Mouse (Mus musculus): ENCODE measurements at regions not wholly inside any gene's neighbourhood (a gene's known extent, or its start where the extent isn't known, plus 50 kb on each side); places are given as distances from the start of the nearest gene placed in this dataset.
A peak's percentile ranks its signal among the peaks of the same experiment; 100 is the strongest.

DNA sequence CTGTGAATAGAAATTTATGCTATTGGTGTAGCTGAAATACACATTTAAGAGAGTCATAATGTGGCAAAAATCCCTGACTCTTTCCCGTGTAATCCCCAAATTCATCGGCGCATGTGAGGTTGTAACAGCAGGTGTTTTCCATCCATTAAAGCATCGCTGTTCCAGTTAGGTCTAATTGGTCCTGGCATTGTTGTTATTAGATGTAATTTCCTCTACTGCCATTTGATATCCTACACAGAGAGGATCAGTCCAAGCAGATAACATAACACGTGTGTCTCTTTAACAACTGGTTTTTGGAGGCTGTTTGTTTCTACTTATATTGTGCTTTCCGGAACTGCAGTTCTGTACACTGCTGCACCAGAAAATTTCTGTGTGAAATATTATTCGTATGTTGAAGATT lies 101.8 kb downstream of the Vgll3 start:
- H3K9me3 ChIP-seq (ENCODE audit: control insufficient read depth, low read length), result no peaks in the 10 kb centered on the region
- H3K4me1 ChIP-seq (ENCODE audit: control insufficient read depth, insufficient read depth, low read length), result no peaks in the 10 kb centered on the region
- H3K4me3 ChIP-seq (ENCODE audit: low read depth, low read length), result no peak overlapping the region
- WGBS, result 83% methylated on average over 7 of the region's 7 CpGs
- no peak for DNase-seq (ENCODE audit: low spot score, missing footprints)
- H3K27ac ChIP-seq (ENCODE audit: low read depth, low read length), result no peak overlapping the region
- no peak overlapping the region for H3K9ac ChIP-seq (ENCODE audit: low read length)
- no peak for ATAC-seq (ENCODE audit: low FRiP score)
- H3K36me3 ChIP-seq (ENCODE audit: control insufficient read depth, insufficient read depth, low read length), result no peaks in the 10 kb centered on the region
- no peak overlapping the region for H3K4me2 ChIP-seq
- H3K27me3 ChIP-seq (ENCODE audit: control insufficient read depth, insufficient read depth, low read length), result no peaks in the 10 kb centered on the region

GRCm38 (mm10) chr16:65925986-65926385 lies 110.9 kb downstream of the Vgll3 start:
- no peaks in the 10 kb centered on the region for H3K36me3 ChIP-seq (ENCODE audit: control insufficient read depth, insufficient read depth, low read length)
- no peaks in the 10 kb centered on the region for H3K4me1 ChIP-seq (ENCODE audit: control insufficient read depth, insufficient read depth, low read length)
- H3K4me3 ChIP-seq (ENCODE audit: low read depth, low read length), result no peak overlapping the region
- no peak overlapping the region for H3K27ac ChIP-seq (ENCODE audit: low read depth, low read length)
- 89% methylated on average over 1 of the region's 1 CpGs for WGBS
- no peaks in the 10 kb centered on the region for H3K9me3 ChIP-seq (ENCODE audit: control insufficient read depth, low read length)
- no peaks in the 10 kb centered on the region for H3K27me3 ChIP-seq (ENCODE audit: control insufficient read depth, insufficient read depth, low read length)
- ATAC-seq (ENCODE audit: low FRiP score) (no peak), DNase-seq (ENCODE audit: low spot score, missing footprints) (no peak)
- no peak overlapping the region for H3K4me2 ChIP-seq
- H3K9ac ChIP-seq (ENCODE audit: low read length), result no peak overlapping the region

DNA sequence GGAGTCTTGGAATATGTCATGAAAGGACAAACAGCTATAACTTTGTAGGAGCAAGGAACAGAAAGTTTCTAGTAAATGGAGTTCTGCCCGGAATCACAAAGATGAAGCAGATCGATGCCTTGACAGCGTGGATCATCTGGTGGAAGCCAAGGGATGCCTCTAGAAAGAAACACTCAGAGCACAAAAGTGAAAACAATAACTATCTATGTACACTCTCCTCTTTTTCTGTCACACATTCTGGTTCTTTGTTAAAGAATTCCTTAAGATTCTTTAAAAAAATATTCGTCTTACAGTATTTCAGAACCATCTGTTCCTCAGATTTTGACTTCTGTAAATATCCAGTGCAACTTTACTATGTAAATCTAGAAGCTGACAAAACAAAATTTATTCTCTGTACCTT lies 148.8 kb downstream of the Vgll3 start:
- H3K4me1 ChIP-seq (ENCODE audit: control insufficient read depth, insufficient read depth, low read length), result peaks cover 2% of the 10 kb centered on the region; the same call in 1 of the 2 replicates
- 84% methylated on average over 4 of the region's 4 CpGs for WGBS
- no peaks in the 10 kb centered on the region for H3K27me3 ChIP-seq (ENCODE audit: control insufficient read depth, insufficient read depth, low read length)
- H3K9ac ChIP-seq (ENCODE audit: low read length), result no peak overlapping the region
- ATAC-seq (ENCODE audit: low FRiP score), result no peak
- no peak for DNase-seq (ENCODE audit: low spot score, missing footprints)
- no peak overlapping the region for H3K4me2 ChIP-seq
- H3K9me3 ChIP-seq (ENCODE audit: control insufficient read depth, low read length), result no peaks in the 10 kb centered on the region
- H3K36me3 ChIP-seq (ENCODE audit: control insufficient read depth, insufficient read depth, low read length), result no peaks in the 10 kb centered on the region
- no peak overlapping the region for H3K27ac ChIP-seq (ENCODE audit: low read depth, low read length)
- H3K4me3 ChIP-seq (ENCODE audit: low read depth, low read length), result no peak overlapping the region

- no peak for DNase-seq (ENCODE audit: low spot score, missing footprints)
- 35% methylated on average over 1 of the region's 1 CpGs for WGBS
- ATAC-seq (ENCODE audit: low FRiP score), result peak; percentile 85
These were observed 149.2 kb downstream of the Vgll3 start for GRCm38 (mm10) chr16:65964260-65964659.

DNA sequence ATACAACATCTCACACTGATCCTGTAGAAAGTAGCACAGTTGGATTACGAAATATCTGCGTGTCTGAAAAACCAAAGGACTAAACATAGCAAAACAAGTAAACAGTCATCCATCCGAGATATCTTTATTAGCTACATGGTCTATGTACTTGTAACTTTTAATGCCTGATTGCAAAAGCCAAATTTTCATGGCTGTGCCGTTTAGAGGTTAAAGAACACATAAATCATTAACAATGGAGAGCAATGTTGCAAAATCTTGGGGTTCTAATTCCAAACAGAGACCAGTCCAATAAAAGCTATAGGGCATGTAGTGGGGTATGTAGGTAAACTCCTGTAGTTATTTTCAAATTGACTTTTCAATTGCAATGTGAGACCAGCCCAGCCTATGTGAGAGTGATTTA lies 162.0 kb downstream of the Vgll3 start:
- Histone ChIP-seq H3K27ac (ENCODE audit: low read depth, low read length) (no peak overlapping the region), H3K27me3 (ENCODE audit: control insufficient read depth, insufficient read depth, low read length) (no peaks in the 10 kb centered on the region), H3K4me1 (ENCODE audit: control insufficient read depth, insufficient read depth, low read length) (no peaks in the 10 kb centered on the region), H3K36me3 (ENCODE audit: control insufficient read depth, insufficient read depth, low read length) (no peaks in the 10 kb centered on the region), H3K9ac (ENCODE audit: low read length) (no peak overlapping the region), H3K4me2 (no peak overlapping the region), H3K4me3 (ENCODE audit: low read depth, low read length) (no peak overlapping the region), H3K9me3 (ENCODE audit: control insufficient read depth, low read length) (no peaks in the 10 kb centered on the region)
- 92% methylated on average over 4 of the region's 4 CpGs for WGBS
- DNase-seq (ENCODE audit: low spot score, missing footprints) (no peak), ATAC-seq (ENCODE audit: low FRiP score) (no peak)

More at GRCm38 (mm10) chr16:65964260-65964659, 149.2 kb downstream of the Vgll3 start:
- H3K27me3 ChIP-seq (ENCODE audit: control insufficient read depth, insufficient read depth, low read length), result no peaks in the 10 kb centered on the region
- no peak overlapping the region for H3K27ac ChIP-seq (ENCODE audit: low read depth, low read length)
- H3K36me3 ChIP-seq (ENCODE audit: control insufficient read depth, insufficient read depth, low read length), result no peaks in the 10 kb centered on the region
- no peaks in the 10 kb centered on the region for H3K9me3 ChIP-seq (ENCODE audit: control insufficient read depth, low read length)
- H3K4me2 ChIP-seq, result no peak overlapping the region
- no peak overlapping the region for H3K4me3 ChIP-seq (ENCODE audit: low read depth, low read length)
- H3K9ac ChIP-seq (ENCODE audit: low read length), result no peak overlapping the region
- peaks cover 2% of the 10 kb centered on the region; the same call in 1 of the 2 replicates for H3K4me1 ChIP-seq (ENCODE audit: control insufficient read depth, insufficient read depth, low read length)

DNA sequence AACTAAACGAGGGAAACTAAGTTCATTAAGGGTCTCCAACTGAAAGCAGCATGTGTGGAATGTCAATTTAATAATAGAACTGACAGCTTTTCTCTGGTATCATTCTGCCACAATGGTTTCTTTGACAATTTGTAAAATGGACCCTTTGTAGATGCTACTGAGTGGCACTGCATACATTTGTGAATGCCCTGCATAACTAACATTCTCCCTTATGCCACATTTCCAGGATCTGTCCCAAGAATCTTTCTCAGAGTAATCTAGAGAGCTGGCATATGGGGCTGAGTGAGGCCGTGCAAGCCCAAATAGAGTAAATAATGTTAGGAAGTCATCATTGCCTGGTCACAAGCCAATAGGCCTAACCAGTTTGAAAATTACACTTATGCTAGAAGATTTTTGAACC lies 172.1 kb downstream of the Vgll3 start:
- no peak overlapping the region for H3K4me2 ChIP-seq
- no peak overlapping the region for H3K9ac ChIP-seq (ENCODE audit: low read length)
- H3K36me3 ChIP-seq (ENCODE audit: control insufficient read depth, insufficient read depth, low read length), result no peaks in the 10 kb centered on the region
- no peak for ATAC-seq (ENCODE audit: low FRiP score)
- DNase-seq (ENCODE audit: low spot score, missing footprints), result no peak
- 54% methylated on average over 2 of the region's 2 CpGs for WGBS
- no peak overlapping the region for H3K27ac ChIP-seq (ENCODE audit: low read depth, low read length)
- H3K4me1 ChIP-seq (ENCODE audit: control insufficient read depth, insufficient read depth, low read length), result no peaks in the 10 kb centered on the region
- no peaks in the 10 kb centered on the region for H3K27me3 ChIP-seq (ENCODE audit: control insufficient read depth, insufficient read depth, low read length)
- no peak overlapping the region for H3K4me3 ChIP-seq (ENCODE audit: low read depth, low read length)
- H3K9me3 ChIP-seq (ENCODE audit: control insufficient read depth, low read length), result no peaks in the 10 kb centered on the region

- Histone ChIP-seq H3K4me3 (ENCODE audit: low read depth, low read length) (no peak overlapping the region), H3K9ac (ENCODE audit: low read length) (no peak overlapping the region), H3K36me3 (ENCODE audit: control insufficient read depth, insufficient read depth, low read length) (no peaks in the 10 kb centered on the region), H3K27me3 (ENCODE audit: control insufficient read depth, insufficient read depth, low read length) (no peaks in the 10 kb centered on the region), H3K27ac (ENCODE audit: low read depth, low read length) (no peak overlapping the region), H3K9me3 (ENCODE audit: control insufficient read depth, low read length) (no peaks in the 10 kb centered on the region), H3K4me1 (ENCODE audit: control insufficient read depth, insufficient read depth, low read length) (no peaks in the 10 kb centered on the region), H3K4me2 (no peak overlapping the region)
- 85% methylated on average over 1 of the region's 1 CpGs for WGBS
- no peak for DNase-seq (ENCODE audit: low spot score, missing footprints)
- ATAC-seq (ENCODE audit: low FRiP score), result no peak
These were observed 184.3 kb downstream of the Vgll3 start for GRCm38 (mm10) chr16:65999343-65999742.

- H3K27ac ChIP-seq (ENCODE audit: low read depth, low read length), result no peak overlapping the region
- H3K36me3 ChIP-seq (ENCODE audit: control insufficient read depth, insufficient read depth, low read length), result no peaks in the 10 kb centered on the region
- H3K9ac ChIP-seq (ENCODE audit: low read length), result no peak overlapping the region
- no peaks in the 10 kb centered on the region for H3K9me3 ChIP-seq (ENCODE audit: control insufficient read depth, low read length)
- DNase-seq (ENCODE audit: low spot score, missing footprints) (no peak), ATAC-seq (ENCODE audit: low FRiP score) (no peak)
- no peaks in the 10 kb centered on the region for H3K27me3 ChIP-seq (ENCODE audit: control insufficient read depth, insufficient read depth, low read length)
- H3K4me1 ChIP-seq (ENCODE audit: control insufficient read depth, insufficient read depth, low read length), result no peaks in the 10 kb centered on the region
- WGBS, result 87% methylated on average over 6 of the region's 6 CpGs
- H3K4me2 ChIP-seq, result no peak overlapping the region
- H3K4me3 ChIP-seq (ENCODE audit: low read depth, low read length), result no peak overlapping the region
These were observed 185.7 kb downstream of the Vgll3 start for GRCm38 (mm10) chr16:66000728-66001273.

DNA sequence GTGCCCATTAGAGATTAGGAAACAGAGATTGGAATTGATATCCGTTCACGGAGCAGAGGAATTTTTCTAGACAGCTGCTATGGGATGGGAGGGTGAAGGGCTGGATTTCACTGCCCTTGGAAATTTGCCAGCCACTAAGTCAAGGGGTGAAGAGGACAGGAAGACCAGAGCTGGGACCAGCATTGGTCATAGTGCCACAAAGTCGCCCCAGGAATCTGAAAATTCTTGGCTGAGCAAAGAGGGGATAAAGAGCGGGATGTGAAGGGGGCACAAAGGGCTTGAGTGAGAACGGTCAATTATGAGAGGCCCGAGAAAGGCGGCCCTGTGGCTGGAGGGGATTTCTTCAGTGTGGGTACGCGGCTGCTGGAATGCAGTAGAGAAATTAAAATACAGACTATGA lies 189.6 kb downstream of the Vgll3 start:
- no peaks in the 10 kb centered on the region for H3K36me3 ChIP-seq (ENCODE audit: control insufficient read depth, insufficient read depth, low read length)

More for the DNA sequence above, 189.6 kb downstream of the Vgll3 start:
- WGBS, result 85% methylated on average over 9 of the region's 9 CpGs
- no peak overlapping the region for H3K4me3 ChIP-seq (ENCODE audit: low read depth, low read length)
- H3K9ac ChIP-seq (ENCODE audit: low read length), result no peak overlapping the region
- no peak overlapping the region for H3K27ac ChIP-seq (ENCODE audit: low read depth, low read length)
- DNase-seq (ENCODE audit: low spot score, missing footprints) (no peak), ATAC-seq (ENCODE audit: low FRiP score) (no peak)
- no peaks in the 10 kb centered on the region for H3K27me3 ChIP-seq (ENCODE audit: control insufficient read depth, insufficient read depth, low read length)
- no peak overlapping the region for H3K4me2 ChIP-seq
- no peaks in the 10 kb centered on the region for H3K4me1 ChIP-seq (ENCODE audit: control insufficient read depth, insufficient read depth, low read length)
- H3K9me3 ChIP-seq (ENCODE audit: control insufficient read depth, low read length), result no peaks in the 10 kb centered on the region

All from midbrain, embryonic 11.5 days (tissue).